Mouse (Mus musculus) layer of hippocampus, postnatal 10 days (tissue): ENCODE data around the gene Atg13. TPM values are rescaled to one million over a fixed set of nuclear protein-coding genes. Genes with fewer than 3 reads are reported as not detected.

ENCODE experiments used
- DNase-seq, 2 experiments: peaks; one replicate each; pipeline ENCODE4 v3.0.0; 2021; ENCODE audit warnings: low spot score in 2 of 2
- total RNA-seq, 2 experiments: library from RNA; stranded (reverse); gene quantifications; 2 replicates each; pipeline ENCODE4 v1.2.3; 2021

Gene Atg13
- total RNA-seq, 2 experiments from 2014 or later: 49.1 to 49.7 TPM

GRCm38 (mm10) chr2:91695436-91696224, 14.7 kb downstream of the Atg13 start:
- no peak for DNase-seq

- DNase-seq: peak; percentile 44 to 46
These were observed 20.9 kb downstream of the Atg13 start for GRCm38 (mm10) chr2:91689452-91689851.

- DNase-seq: no peak
These were observed 26.5 kb downstream of the Atg13 start for GRCm38 (mm10) chr2:91683919-91684318.

- peak; percentile 65 to 68 for DNase-seq
These were observed 27.5 kb downstream of the Atg13 start for GRCm38 (mm10) chr2:91682850-91683249.

GRCm38 (mm10) chr2:91676961-91677360, 33.4 kb downstream of the Atg13 start:
- no peak for DNase-seq

GRCm38 (mm10) chr2:91676420-91676819, 34.0 kb downstream of the Atg13 start:
- no peak for DNase-seq

GRCm38 (mm10) chr2:91674895-91675294, 35.5 kb downstream of the Atg13 start:
- DNase-seq: peak; percentile 42 to 50

GRCm38 (mm10) chr2:91673587-91673986, 36.8 kb downstream of the Atg13 start:
- DNase-seq: no peak

- no peak for DNase-seq
These were observed 40.3 kb downstream of the Atg13 start for GRCm38 (mm10) chr2:91670038-91670437.

GRCm38 (mm10) chr2:91669326-91669725, 41.0 kb downstream of the Atg13 start:
- DNase-seq: no peak

- DNase-seq: no peak
These were observed 42.6 kb downstream of the Atg13 start for GRCm38 (mm10) chr2:91667747-91668146.

GRCm38 (mm10) chr2:91666386-91666910, 43.9 kb downstream of the Atg13 start:
- DNase-seq: no peak

- no peak for DNase-seq
These were observed 45.6 kb downstream of the Atg13 start for GRCm38 (mm10) chr2:91664780-91665179.

GRCm38 (mm10) chr2:91660981-91661380, 49.4 kb downstream of the Atg13 start:
- DNase-seq: no peak

- DNase-seq: no peak
These were observed 50.7 kb downstream of the Atg13 start for GRCm38 (mm10) chr2:91659657-91660056.

- DNase-seq: no peak
These were observed 53.6 kb downstream of the Atg13 start for GRCm38 (mm10) chr2:91656774-91657173.

GRCm38 (mm10) chr2:91655827-91656226, 54.5 kb downstream of the Atg13 start:
- no peak for DNase-seq

- no peak for DNase-seq
These were observed 55.0 kb downstream of the Atg13 start for GRCm38 (mm10) chr2:91655388-91655787.

- DNase-seq: no peak
These were observed 57.5 kb downstream of the Atg13 start for GRCm38 (mm10) chr2:91652863-91653262.

- no peak for DNase-seq
These were observed 58.7 kb downstream of the Atg13 start for GRCm38 (mm10) chr2:91651458-91652258.

- DNase-seq: no peak
These were observed 59.9 kb downstream of the Atg13 start for GRCm38 (mm10) chr2:91650360-91650995.
